Mouse (Mus musculus) liver, embryonic 11.5 days (tissue): Measurements from ENCODE around the gene Gdf3. TPM values are rescaled to one million over a fixed set of nuclear protein-coding genes. Genes with fewer than 3 reads are reported as not detected.

Source experiments
- polyA plus RNA-seq: library from polyadenylated mRNA; unstranded; fragments of >200 nt; fragmentation: Nextera tagmentation; extraction: Ambion mirVana; gene quantifications from 2 replicates; pipeline ENCODE4 v1.2.1, GENCODE M21; 2014

Gdf3 gene
- polyA plus RNA-seq, 1 experiment from 2014 or later = 14.6 TPM

Other genes starting within 250 kb of the Gdf3 start
- 7.7 and 8.1 TPM in 2 replicates for gene Rimklb, start 111.3 kb downstream of the Gdf3 start, polyA plus RNA-seq
- 0.67 and 0.96 TPM in 2 replicates for gene Mfap5, start 104.2 kb downstream of the Gdf3 start, polyA plus RNA-seq
- 0.18 TPM in 1 of 2 replicates, not detected in the other for gene Aicda, start 56.3 kb downstream of the Gdf3 start, polyA plus RNA-seq
- 3.7 and 5.6 TPM in 2 replicates for gene Apobec1, start 7.6 kb downstream of the Gdf3 start, polyA plus RNA-seq
- not detected in 2 replicates for gene Dppa3, start 16.3 kb upstream of the Gdf3 start, polyA plus RNA-seq
- 0.08 and 0.09 TPM in 2 replicates for gene Nanog, start 97.4 kb upstream of the Gdf3 start, polyA plus RNA-seq
- 59.4 and 66.8 TPM in 2 replicates for gene Slc2a3, start 191.6 kb upstream of the Gdf3 start, polyA plus RNA-seq
- 3.8 and 4.0 TPM in 2 replicates for gene Foxj2, start 209.8 kb upstream of the Gdf3 start, polyA plus RNA-seq
- 2.7 and 3.5 TPM in 2 replicates for gene C3ar1, start 246.1 kb upstream of the Gdf3 start, polyA plus RNA-seq